Mouse (Mus musculus): Measurements from ENCODE around the gene Rhd. TPM values are rescaled to one million over a fixed set of nuclear protein-coding genes. Genes with fewer than 3 reads are reported as not detected.
"Not testable (repeated sequence)": the region's sequence is repeated elsewhere in the genome, so short reads cannot be mapped to it uniquely, and the experiment has no call there.

Rhd gene
- polyA plus RNA-seq (2012; rRNA removed): 69.5 and 84.0 TPM in 2 replicates

- TF ChIP-seq CTCF (IDR thresholded peaks at IDR 0.05; ENCODE audit: extremely low read depth, insufficient read depth, insufficient read length, insufficient replicate concordance) (no peak), POLR2A (IDR thresholded peaks at IDR 0.05; ENCODE audit: low read depth, low read length) (no peak)
- peak within 1 kb of the TSS; percentile 20 for H3K4me3 ChIP-seq (ENCODE audit: extremely low read depth, insufficient read depth, insufficient read length)
- no peaks in the 10 kb centered on the region for H3K4me1 ChIP-seq (ENCODE audit: control insufficient read depth, insufficient read depth, insufficient read length)
- peaks cover 1% of the 10 kb centered on the region; the same call in 1 of the 2 replicates for H3K27me3 ChIP-seq (ENCODE audit: control insufficient read depth, insufficient read depth, low read length)
- peak within 1 kb of the TSS; percentile 20; the same call in 1 of the 2 replicates for H3K27ac ChIP-seq (ENCODE audit: insufficient read depth, low read length)
- DNase-seq (ENCODE audit: low read depth in 1 of 2, low spot score in 2 of 2): no peak
- H3K36me3 ChIP-seq (ENCODE audit: control insufficient read depth, insufficient read depth, low read length): no peaks in the 10 kb centered on the region
- WGBS: 79% methylated on average over 14 of the region's 14 CpGs
These were observed at the start of gene Rhd for GRCm38 (mm10) chr4:134863937-134864729. TSS of gene Rhd (plus strand) at chr4:134864536.

- Histone ChIP-seq H3K27ac (ENCODE audit: insufficient read depth, low read length) (no peak overlapping the region), H3K36me3 (ENCODE audit: control insufficient read depth, insufficient read depth, low read length) (peaks cover 6% of the 10 kb centered on the region; the same call in 1 of the 2 replicates), H3K4me3 (ENCODE audit: extremely low read depth, insufficient read depth, insufficient read length) (no peak overlapping the region), H3K4me1 (ENCODE audit: control insufficient read depth, insufficient read depth, insufficient read length) (no peaks in the 10 kb centered on the region), H3K27me3 (ENCODE audit: control insufficient read depth, insufficient read depth, low read length) (no peaks in the 10 kb centered on the region)
- no peak for DNase-seq (ENCODE audit: low read depth in 1 of 2, low spot score in 2 of 2)
- no peak for TF ChIP-seq CTCF (IDR thresholded peaks at IDR 0.05; ENCODE audit: extremely low read depth, insufficient read depth, insufficient read length, insufficient replicate concordance)
- no peak for TF ChIP-seq POLR2A (IDR thresholded peaks at IDR 0.05; ENCODE audit: low read depth, low read length)
- WGBS: 61% methylated on average over 4 of the region's 4 CpGs
These were observed 46.6 kb upstream of the Rhd start for GRCm38 (mm10) chr4:134817706-134818105.

GRCm38 (mm10) chr4:134821061-134821460 is 43.3 kb upstream of the Rhd start:
- H3K36me3 ChIP-seq (ENCODE audit: control insufficient read depth, insufficient read depth, low read length): peaks cover 5% of the 10 kb centered on the region; the same call in 1 of the 2 replicates
- H3K4me3 ChIP-seq (ENCODE audit: extremely low read depth, insufficient read depth, insufficient read length): no peak overlapping the region
- no peaks in the 10 kb centered on the region for H3K27me3 ChIP-seq (ENCODE audit: control insufficient read depth, insufficient read depth, low read length)
- no peak overlapping the region for H3K27ac ChIP-seq (ENCODE audit: insufficient read depth, low read length)
- DNase-seq (ENCODE audit: low read depth in 1 of 2, low spot score in 2 of 2): no peak
- H3K4me1 ChIP-seq (ENCODE audit: control insufficient read depth, insufficient read depth, insufficient read length): no peaks in the 10 kb centered on the region; the same call in 1 of the 2 replicates
- no peak for TF ChIP-seq CTCF (IDR thresholded peaks at IDR 0.05; ENCODE audit: extremely low read depth, insufficient read depth, insufficient read length, insufficient replicate concordance)
- no peak for TF ChIP-seq POLR2A (IDR thresholded peaks at IDR 0.05; ENCODE audit: low read depth, low read length)
- 68% methylated on average over 1 of the region's 1 CpGs for WGBS

GRCm38 (mm10) chr4:134823560-134823959 is 40.8 kb upstream of the Rhd start:
- 44% methylated on average over 2 of the region's 2 CpGs for WGBS
- H3K4me3 ChIP-seq (ENCODE audit: extremely low read depth, insufficient read depth, insufficient read length): no peak overlapping the region
- H3K4me1 ChIP-seq (ENCODE audit: control insufficient read depth, insufficient read depth, insufficient read length): no peaks in the 10 kb centered on the region; the same call in 1 of the 2 replicates
- TF ChIP-seq POLR2A (IDR thresholded peaks at IDR 0.05; ENCODE audit: low read depth, low read length) (no peak), CTCF (IDR thresholded peaks at IDR 0.05; ENCODE audit: extremely low read depth, insufficient read depth, insufficient read length, insufficient replicate concordance) (no peak)
- H3K27ac ChIP-seq (ENCODE audit: insufficient read depth, low read length): no peak overlapping the region
- no peaks in the 10 kb centered on the region for H3K27me3 ChIP-seq (ENCODE audit: control insufficient read depth, insufficient read depth, low read length)
- DNase-seq (ENCODE audit: low read depth in 1 of 2, low spot score in 2 of 2): no peak
- H3K36me3 ChIP-seq (ENCODE audit: control insufficient read depth, insufficient read depth, low read length): peaks cover 10% of the 10 kb centered on the region

GRCm38 (mm10) chr4:134825864-134826263 is 38.5 kb upstream of the Rhd start:
- not testable (repeated sequence) for H3K4me3 ChIP-seq (ENCODE audit: extremely low read depth, insufficient read depth, insufficient read length); DNase-seq (ENCODE audit: low read depth in 1 of 2, low spot score in 2 of 2); H3K4me1 ChIP-seq (ENCODE audit: control insufficient read depth, insufficient read depth, insufficient read length); H3K27ac ChIP-seq (ENCODE audit: insufficient read depth, low read length); H3K27me3 ChIP-seq (ENCODE audit: control insufficient read depth, insufficient read depth, low read length)
- WGBS: 94% methylated on average over 11 of the region's 11 CpGs
- H3K36me3 ChIP-seq (ENCODE audit: control insufficient read depth, insufficient read depth, low read length): peaks cover 15% of the 10 kb centered on the region

GRCm38 (mm10) chr4:134826348-134826747 is 38.0 kb upstream of the Rhd start:
- no peak for DNase-seq (ENCODE audit: low read depth in 1 of 2, low spot score in 2 of 2)
- Histone ChIP-seq H3K27ac (ENCODE audit: insufficient read depth, low read length) (no peak overlapping the region), H3K27me3 (ENCODE audit: control insufficient read depth, insufficient read depth, low read length) (no peaks in the 10 kb centered on the region), H3K4me3 (ENCODE audit: extremely low read depth, insufficient read depth, insufficient read length) (no peak overlapping the region), H3K36me3 (ENCODE audit: control insufficient read depth, insufficient read depth, low read length) (peaks cover 15% of the 10 kb centered on the region), H3K4me1 (ENCODE audit: control insufficient read depth, insufficient read depth, insufficient read length) (no peaks in the 10 kb centered on the region; the same call in 1 of the 2 replicates)
- TF ChIP-seq CTCF (IDR thresholded peaks at IDR 0.05; ENCODE audit: extremely low read depth, insufficient read depth, insufficient read length, insufficient replicate concordance): no peak
- no peak for TF ChIP-seq POLR2A (IDR thresholded peaks at IDR 0.05; ENCODE audit: low read depth, low read length)

- WGBS: 86% methylated on average over 11 of the region's 11 CpGs
- no peak for TF ChIP-seq CTCF (IDR thresholded peaks at IDR 0.05; ENCODE audit: extremely low read depth, insufficient read depth, insufficient read length, insufficient replicate concordance)
- no peak for TF ChIP-seq POLR2A (IDR thresholded peaks at IDR 0.05; ENCODE audit: low read depth, low read length)
These were observed 36.5 kb upstream of the Rhd start for GRCm38 (mm10) chr4:134827806-134828205.

More at GRCm38 (mm10) chr4:134827806-134828205, 36.5 kb upstream of the Rhd start:
- Histone ChIP-seq H3K27me3 (ENCODE audit: control insufficient read depth, insufficient read depth, low read length) (no peaks in the 10 kb centered on the region), H3K36me3 (ENCODE audit: control insufficient read depth, insufficient read depth, low read length) (peaks cover 15% of the 10 kb centered on the region), H3K27ac (ENCODE audit: insufficient read depth, low read length) (no peak overlapping the region), H3K4me1 (ENCODE audit: control insufficient read depth, insufficient read depth, insufficient read length) (no peaks in the 10 kb centered on the region; the same call in 1 of the 2 replicates), H3K4me3 (ENCODE audit: extremely low read depth, insufficient read depth, insufficient read length) (no peak overlapping the region)
- no peak for DNase-seq (ENCODE audit: low read depth in 1 of 2, low spot score in 2 of 2)

Measured in spleen, adult 2 months (tissue).